Mouse (Mus musculus) forebrain, embryonic 13.5 days (tissue): ENCODE results near the gene Gphn. TPM values are rescaled to one million over a fixed set of nuclear protein-coding genes. Genes with fewer than 3 reads are reported as not detected.

Experiments used
- ATAC-seq: fragments of 200-750 bp; cut with Nextera tagmentation; 2 replicates; pipeline ENCODE4 v1.8.0; 2017
- H3K27ac ChIP-seq: fragments of 300-500 bp; sonication (generic); 2 replicates; pipeline ENCODE4 v1.5.1; 2015; ENCODE audit warnings: inconsistent platforms, mild to moderate bottlenecking, moderate library complexity
- H3K27me3 ChIP-seq: fragments of 300-500 bp; sonication (generic); 2 replicates; pipeline ENCODE4 v1.6.1; 2015; ENCODE audit warnings: mild to moderate bottlenecking, inconsistent platforms
- H3K36me3 ChIP-seq: fragments of 300-500 bp; sonication (generic); 2 replicates; pipeline ENCODE4 v1.6.1; 2015; ENCODE audit warnings: mild to moderate bottlenecking, inconsistent platforms; ENCODE audit not compliant: poor library complexity, severe bottlenecking
- H3K4me1 ChIP-seq: fragments of 300-500 bp; sonication (generic); 2 replicates; pipeline ENCODE4 v1.6.1; 2015; ENCODE audit warnings: inconsistent platforms
- H3K4me2 ChIP-seq: fragments of 300-500 bp; sonication (generic); 2 replicates; pipeline ENCODE4 v1.6.1; 2015; ENCODE audit warnings: inconsistent platforms, mild to moderate bottlenecking, moderate library complexity
- H3K4me3 ChIP-seq: fragments of 300-500 bp; sonication (generic); 2 replicates; pipeline ENCODE4 v1.5.1; 2015; ENCODE audit warnings: mild to moderate bottlenecking, inconsistent platforms
- H3K9ac ChIP-seq: fragments of 300-500 bp; sonication (generic); 2 replicates; pipeline ENCODE4 v1.6.1; 2015; ENCODE audit warnings: mild to moderate bottlenecking, inconsistent platforms
- H3K9me3 ChIP-seq: fragments of 300-500 bp; sonication (generic); replicated peaks from 2 replicates; pipeline ENCODE4 v1.6.1; 2016; ENCODE audit warnings: inconsistent platforms
- WGBS: fragments of 180-500 bp; shearing (Covaris S2); methylation state at CpG from one replicate; pipeline ENCODE4 v1.1.7; 2015; 5-methylcytosine and 5-hydroxymethylcytosine counted together
- polyA plus RNA-seq: library from polyadenylated mRNA; unstranded; fragments of >200 nt; fragmentation: Nextera tagmentation; extraction: Ambion mirVana; gene quantifications from 2 replicates; pipeline ENCODE4 v1.2.1, GENCODE M21; 2015

Gene Gphn
- 21.5 and 26.9 TPM in 2 replicates for polyA plus RNA-seq

DNA sequence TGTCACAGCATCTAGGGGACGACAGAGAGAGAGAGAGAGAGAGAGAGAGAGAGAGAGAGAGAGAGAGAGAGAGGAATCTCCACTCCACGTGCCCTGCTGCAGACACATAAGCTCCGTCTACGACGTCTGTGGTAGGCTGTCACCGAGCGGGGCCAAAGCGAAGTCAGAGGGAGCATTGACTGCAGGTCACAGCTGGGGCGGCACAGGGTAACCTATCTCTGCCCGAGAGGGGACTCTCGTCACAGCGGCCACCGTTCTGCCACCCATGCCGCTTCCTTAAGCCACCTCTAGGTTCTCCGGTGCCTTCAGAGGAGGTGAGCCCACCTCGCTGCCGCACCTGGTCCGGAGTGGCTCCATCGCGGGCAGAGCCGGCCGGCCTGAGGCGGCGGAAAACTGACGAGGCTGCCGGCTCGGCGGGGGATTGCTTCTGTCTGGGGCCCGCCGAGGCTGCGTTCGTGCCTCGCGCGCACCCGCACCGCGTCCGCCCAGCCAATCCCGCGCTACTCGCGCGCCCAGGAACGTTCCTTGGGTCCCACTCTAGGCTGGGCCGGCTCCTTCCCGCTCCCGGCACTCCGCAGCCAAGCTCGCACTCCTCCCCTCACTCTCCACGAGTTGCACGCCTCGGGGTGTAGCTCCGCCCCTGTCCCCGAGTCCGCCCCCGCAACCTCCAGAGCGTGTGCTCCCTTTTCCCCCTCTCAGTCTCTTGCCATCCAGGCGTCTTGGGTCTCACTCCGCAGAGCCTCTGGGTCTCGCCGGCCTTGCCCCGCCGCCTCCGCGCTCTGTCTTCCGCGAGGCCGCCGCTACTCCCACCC lies at the start of gene Gphn:
Gphn (plus strand) TSS at position 673 of the 812 bp plus-strand sequence.
- peak; percentile 98 for ATAC-seq
- H3K4me2 ChIP-seq: peak within 1 kb of the TSS; percentile 77
- peak within 1 kb of the TSS; percentile 97 for H3K4me3 ChIP-seq
- H3K9me3 ChIP-seq: no peaks in the 10 kb centered on the region
- under 1% methylated on average over 66 of the region's 70 CpGs for WGBS
- peaks cover 11% of the 10 kb centered on the region for H3K4me1 ChIP-seq
- H3K27ac ChIP-seq: peak within 1 kb of the TSS; percentile 98
- H3K36me3 ChIP-seq: no peaks in the 10 kb centered on the region
- no peaks in the 10 kb centered on the region for H3K27me3 ChIP-seq
- H3K9ac ChIP-seq: peak within 1 kb of the TSS; percentile 93

DNA sequence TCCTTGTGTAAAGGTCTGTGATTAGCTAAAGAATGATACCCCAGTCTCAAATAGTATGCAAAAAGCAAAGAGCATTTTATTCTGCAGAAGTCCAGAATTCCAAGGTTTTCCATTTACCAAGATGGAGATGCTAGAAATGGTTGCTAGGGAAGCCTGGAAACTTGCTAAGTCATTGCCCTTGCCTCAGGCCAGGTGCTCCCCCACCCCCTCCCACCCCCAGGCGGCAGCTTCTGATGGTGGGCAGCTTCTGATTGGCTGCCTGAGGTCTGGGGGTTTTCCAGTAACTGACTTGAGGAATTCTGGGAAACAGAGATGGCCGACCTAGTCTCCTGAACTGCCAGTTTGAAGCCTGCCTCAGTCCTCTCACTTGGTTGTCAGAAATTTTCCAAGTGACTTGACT lies 44.7 kb upstream of the Gphn start:
- no peak for ATAC-seq
- no peaks in the 10 kb centered on the region for H3K4me1 ChIP-seq
- WGBS: 65% methylated on average over 2 of the region's 2 CpGs
- H3K9me3 ChIP-seq: no peaks in the 10 kb centered on the region
- no peak overlapping the region for H3K9ac ChIP-seq
- H3K4me2 ChIP-seq: no peak overlapping the region
- H3K36me3 ChIP-seq: no peaks in the 10 kb centered on the region
- no peak overlapping the region for H3K27ac ChIP-seq
- no peak overlapping the region for H3K4me3 ChIP-seq
- no peaks in the 10 kb centered on the region for H3K27me3 ChIP-seq

DNA sequence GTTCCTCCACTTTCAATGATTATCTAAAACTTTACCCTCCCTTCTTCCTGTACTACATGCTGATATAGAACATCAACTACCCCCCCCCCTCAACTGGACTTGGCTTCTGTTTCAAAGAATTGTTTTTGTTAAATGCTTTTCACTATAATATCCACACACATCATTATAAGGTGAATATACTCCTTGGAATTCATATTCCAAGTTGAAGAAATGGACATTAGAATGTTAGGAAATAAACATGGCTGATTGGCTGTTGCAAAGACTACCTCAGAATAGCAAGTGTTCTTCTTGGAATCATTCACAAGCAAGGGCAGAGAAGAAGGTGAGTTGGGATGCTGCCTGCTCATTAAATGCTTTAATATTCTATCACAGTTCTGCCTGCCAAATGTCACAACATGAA lies 32.2 kb upstream of the Gphn start, which contains the start of gene Gm6657:
Gm6657 (plus strand) TSS at position 301 of the 400 bp plus-strand sequence.
- ATAC-seq: no peak
- H3K27me3 ChIP-seq: no peaks in the 10 kb centered on the region
- no peak within 1 kb of the TSS for H3K27ac ChIP-seq
- H3K4me3 ChIP-seq: no peak within 1 kb of the TSS
- no peak within 1 kb of the TSS for H3K9ac ChIP-seq
- no peaks in the 10 kb centered on the region for H3K4me1 ChIP-seq
- H3K4me2 ChIP-seq: no peak within 1 kb of the TSS
- no peaks in the 10 kb centered on the region for H3K36me3 ChIP-seq
- no peaks in the 10 kb centered on the region for H3K9me3 ChIP-seq

DNA sequence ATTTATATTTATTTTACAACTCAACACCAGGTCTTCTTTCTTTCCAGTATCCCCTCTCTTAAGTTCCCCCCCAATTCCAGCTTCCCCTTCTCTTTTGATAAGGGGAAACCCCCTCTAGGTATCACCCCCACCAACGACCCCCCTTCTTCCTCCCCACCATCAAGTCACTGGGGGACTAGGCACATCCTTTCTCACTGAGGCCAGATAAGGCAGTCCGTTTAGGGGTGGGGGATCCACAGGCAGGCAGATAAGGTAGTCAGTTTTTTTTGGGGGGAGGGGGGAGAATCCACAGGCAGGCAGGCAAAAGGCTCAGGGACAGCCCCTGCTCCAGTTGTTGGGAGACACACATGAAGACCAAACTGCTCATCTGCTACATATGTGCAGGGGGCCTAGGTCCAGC lies 30.8 kb upstream of the Gphn start:
- H3K9ac ChIP-seq: no peak overlapping the region
- no peaks in the 10 kb centered on the region for H3K4me1 ChIP-seq
- H3K27me3 ChIP-seq: no peaks in the 10 kb centered on the region
- 72% methylated on average over 2 of the region's 2 CpGs for WGBS
- H3K36me3 ChIP-seq: no peaks in the 10 kb centered on the region
- H3K4me3 ChIP-seq: no peak overlapping the region
- H3K4me2 ChIP-seq: no peak overlapping the region
- H3K27ac ChIP-seq: no peak overlapping the region
- ATAC-seq: no peak
- no peaks in the 10 kb centered on the region for H3K9me3 ChIP-seq

DNA sequence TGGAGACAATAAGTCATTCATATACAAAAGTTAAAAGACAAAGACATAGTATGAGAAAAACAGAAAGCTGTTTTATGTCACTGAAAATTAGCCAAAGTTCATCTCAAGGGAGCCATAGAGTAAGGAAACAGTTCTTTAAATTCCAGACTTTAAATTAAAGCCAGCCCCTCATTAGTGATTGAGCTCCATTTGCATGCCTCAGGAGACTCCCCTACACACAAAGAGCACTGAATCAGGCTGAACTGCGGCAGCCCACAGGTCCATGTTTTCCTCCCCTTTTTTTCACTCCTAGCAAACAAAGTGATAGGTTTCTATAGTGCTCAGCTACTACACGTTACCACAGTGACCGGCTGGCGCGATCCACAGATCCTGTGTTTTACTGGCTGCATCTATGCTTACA lies 22.5 kb upstream of the Gphn start:
- ATAC-seq: no peak
- Histone ChIP-seq H3K4me2 (no peak overlapping the region), H3K27ac (no peak overlapping the region), H3K4me1 (0 out of 2 replicates have a peak, but pooled peaks cover 9% of the 10 kb centered on the region), H3K4me3 (no peak overlapping the region), H3K9me3 (no peaks in the 10 kb centered on the region), H3K9ac (no peak overlapping the region), H3K36me3 (no peaks in the 10 kb centered on the region), H3K27me3 (no peaks in the 10 kb centered on the region)
- WGBS: 40% methylated on average over 5 of the region's 5 CpGs

DNA sequence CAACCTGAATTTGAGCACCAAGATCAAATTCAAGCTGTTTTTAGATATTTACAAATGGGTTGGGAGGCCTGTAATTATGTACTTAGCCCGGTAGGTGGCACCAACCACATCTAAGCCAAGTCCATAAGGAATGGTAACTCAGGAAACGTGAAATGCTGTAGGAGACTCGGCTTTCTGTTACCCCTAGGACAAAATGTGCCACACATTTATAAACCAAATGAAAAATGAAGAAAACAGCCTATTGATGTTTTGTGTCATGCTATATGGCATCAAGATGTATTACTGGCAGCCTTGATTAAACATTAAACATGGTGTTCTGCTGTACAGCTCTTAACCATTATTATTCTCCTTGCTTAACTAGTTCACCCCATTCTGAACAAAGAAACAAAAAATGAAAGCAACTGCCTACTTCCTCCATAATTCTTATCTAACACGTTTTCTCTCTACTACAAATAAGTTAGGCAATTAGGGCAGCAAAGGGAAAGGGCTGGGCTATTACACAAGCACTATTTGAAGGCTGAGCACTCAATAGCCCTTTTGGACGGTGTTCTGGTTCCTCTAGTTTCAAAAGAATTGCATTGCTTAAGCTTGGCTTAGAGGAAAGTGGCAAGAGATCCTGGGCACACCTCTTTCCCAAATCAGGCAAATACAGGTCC lies 20.1 kb upstream of the Gphn start:
- H3K27me3 ChIP-seq: no peaks in the 10 kb centered on the region
- WGBS: 5% methylated on average over 5 of the region's 5 CpGs
- no peak overlapping the region for H3K27ac ChIP-seq
- no peak overlapping the region for H3K4me3 ChIP-seq
- H3K36me3 ChIP-seq: no peaks in the 10 kb centered on the region
- 0 out of 2 replicates have a peak, but pooled peaks cover 9% of the 10 kb centered on the region for H3K4me1 ChIP-seq
- no peak overlapping the region; the same call in 1 of the 2 replicates for H3K4me2 ChIP-seq
- no peak overlapping the region for H3K9ac ChIP-seq
- ATAC-seq: peak; percentile 73
- no peaks in the 10 kb centered on the region for H3K9me3 ChIP-seq

DNA sequence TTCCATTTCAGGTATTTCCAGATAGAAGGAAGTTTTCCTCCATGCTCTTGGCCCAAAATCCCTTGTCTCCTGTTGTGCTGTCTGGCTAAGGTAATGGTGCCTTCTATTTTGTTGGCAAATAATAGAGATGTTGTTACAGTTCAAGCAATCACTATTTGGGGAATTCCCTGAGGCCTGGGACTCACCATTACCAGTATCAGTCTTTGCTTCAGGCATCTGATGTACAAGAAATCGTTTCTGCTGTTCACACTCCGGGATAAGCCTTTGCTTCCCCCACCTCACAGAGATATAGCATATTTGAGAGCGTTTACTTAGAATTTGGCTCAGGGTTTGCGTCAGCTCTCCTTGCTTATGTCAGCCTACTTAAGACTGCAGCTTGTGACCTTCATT lies 19.6 kb upstream of the Gphn start:
- ATAC-seq: no peak
- Histone ChIP-seq H3K4me1 (0 out of 2 replicates have a peak, but pooled peaks cover 9% of the 10 kb centered on the region), H3K27me3 (no peaks in the 10 kb centered on the region), H3K36me3 (no peaks in the 10 kb centered on the region), H3K9me3 (no peaks in the 10 kb centered on the region), H3K9ac (no peak overlapping the region), H3K27ac (no peak overlapping the region), H3K4me3 (no peak overlapping the region), H3K4me2 (no peak overlapping the region)
- 84% methylated on average over 4 of the region's 4 CpGs for WGBS

DNA sequence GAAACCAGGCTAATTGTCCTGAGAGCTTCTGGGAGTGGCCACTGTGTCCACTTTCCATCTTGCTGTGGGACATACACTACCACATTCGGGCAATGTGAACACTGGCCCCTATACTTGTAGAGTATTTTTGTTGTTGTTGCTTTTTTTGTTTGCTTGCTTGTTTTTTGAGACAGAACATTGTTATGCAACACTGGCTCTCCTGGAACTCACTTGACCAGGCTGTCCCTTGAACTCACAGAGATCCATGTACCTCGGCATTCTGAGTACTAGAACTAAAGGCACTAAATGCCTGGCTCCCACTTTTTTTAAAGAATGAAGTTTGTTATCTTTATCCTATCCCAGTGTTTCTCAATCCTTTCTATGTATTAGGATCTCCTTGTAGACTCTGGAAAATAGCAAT lies 16.3 kb upstream of the Gphn start:
- 0 out of 2 replicates have a peak, but pooled peaks cover 6% of the 10 kb centered on the region for H3K4me1 ChIP-seq
- H3K9me3 ChIP-seq: no peaks in the 10 kb centered on the region
- no peak overlapping the region for H3K4me3 ChIP-seq
- no peak overlapping the region for H3K4me2 ChIP-seq
- no peaks in the 10 kb centered on the region for H3K36me3 ChIP-seq
- H3K27ac ChIP-seq: no peak overlapping the region
- no peak overlapping the region for H3K9ac ChIP-seq
- ATAC-seq: no peak
- 91% methylated on average over 2 of the region's 2 CpGs for WGBS
- no peaks in the 10 kb centered on the region for H3K27me3 ChIP-seq

DNA sequence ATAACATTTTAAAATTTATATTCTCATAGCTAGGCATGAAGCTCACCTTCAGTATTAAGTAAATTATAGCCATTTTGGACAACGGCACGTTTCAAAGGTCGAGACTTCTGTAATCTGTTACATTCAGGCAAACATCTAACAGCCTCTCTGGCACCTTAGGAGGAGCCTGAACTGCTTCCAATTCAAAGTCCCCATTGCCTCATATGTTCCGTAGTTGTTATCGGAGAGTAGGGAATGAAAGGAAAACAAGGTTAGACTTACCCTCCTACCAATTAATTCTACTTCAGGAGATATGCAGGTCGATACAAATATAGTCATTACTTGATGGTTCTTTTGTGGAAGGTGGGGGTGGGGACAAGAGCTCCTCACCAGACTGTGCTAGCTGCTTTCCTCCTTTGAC lies 10.7 kb upstream of the Gphn start:
- Histone ChIP-seq H3K36me3 (no peaks in the 10 kb centered on the region), H3K4me2 (no peak overlapping the region), H3K9me3 (no peaks in the 10 kb centered on the region), H3K27ac (no peak overlapping the region), H3K27me3 (no peaks in the 10 kb centered on the region), H3K4me3 (no peak overlapping the region), H3K4me1 (no peaks in the 10 kb centered on the region), H3K9ac (no peak overlapping the region)
- ATAC-seq: no peak
- 81% methylated on average over 6 of the region's 6 CpGs for WGBS

DNA sequence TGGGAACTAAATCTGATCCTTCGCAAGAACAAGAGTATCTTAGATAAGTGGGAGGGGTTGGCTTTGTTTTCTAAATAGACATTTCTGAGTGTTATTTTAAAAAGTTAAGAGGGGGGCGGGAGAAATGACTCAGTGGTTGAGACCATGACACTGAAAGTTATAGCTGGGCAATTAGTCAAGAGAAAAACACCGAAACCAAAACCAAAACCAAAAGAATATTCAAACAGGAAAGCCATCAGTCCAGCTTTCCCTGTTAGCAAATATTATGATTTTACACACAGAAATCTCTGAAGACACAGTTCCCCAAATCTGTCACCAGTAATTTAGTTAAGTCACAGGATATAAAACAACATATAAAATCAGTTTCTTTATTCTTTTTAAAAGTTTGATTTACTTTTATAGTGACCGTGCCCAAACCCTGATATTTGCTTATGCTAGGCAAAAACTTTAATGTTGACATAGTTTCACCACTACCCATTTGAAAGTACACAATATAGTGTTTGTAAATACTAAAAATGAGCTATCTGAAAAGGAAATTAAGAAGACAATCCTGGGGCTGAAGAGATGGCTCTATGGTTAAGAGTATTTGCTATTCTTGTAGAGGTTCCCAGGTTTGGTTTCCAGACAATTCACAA lies 6.9 kb upstream of the Gphn start:
- Histone ChIP-seq H3K4me2 (no peak overlapping the region), H3K27ac (no peak overlapping the region), H3K9me3 (no peaks in the 10 kb centered on the region), H3K4me1 (no peaks in the 10 kb centered on the region), H3K9ac (no peak overlapping the region), H3K36me3 (no peaks in the 10 kb centered on the region), H3K27me3 (no peaks in the 10 kb centered on the region), H3K4me3 (no peak overlapping the region)
- WGBS: 84% methylated on average over 4 of the region's 4 CpGs
- ATAC-seq: no peak

DNA sequence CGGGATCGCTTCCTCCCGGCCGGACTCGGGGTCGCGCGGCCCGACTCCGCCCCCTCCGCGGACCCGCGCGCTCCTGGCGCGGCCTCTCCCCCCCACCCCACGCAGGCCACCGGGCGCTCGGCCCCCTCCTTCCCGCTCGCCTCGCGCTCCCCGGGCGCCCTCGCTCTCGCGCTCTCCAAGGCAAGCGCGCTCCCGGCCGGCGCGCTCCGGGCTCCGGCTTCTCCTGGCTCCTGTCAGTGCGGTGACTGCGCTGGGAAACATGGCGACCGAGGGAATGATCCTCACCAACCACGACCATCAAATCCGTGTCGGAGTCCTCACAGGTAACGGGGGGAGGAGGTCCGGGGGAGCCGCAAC lies 318 bp downstream of the Gphn start:
- H3K9ac ChIP-seq: peak overlapping the region; percentile 93
- peaks cover 11% of the 10 kb centered on the region for H3K4me1 ChIP-seq
- peak overlapping the region; percentile 98 for H3K27ac ChIP-seq
- peak overlapping the region; percentile 97 for H3K4me3 ChIP-seq
- no peaks in the 10 kb centered on the region for H3K9me3 ChIP-seq
- H3K4me2 ChIP-seq: peak overlapping the region; percentile 77
- H3K36me3 ChIP-seq: no peaks in the 10 kb centered on the region
- ATAC-seq: peak; percentile 90
- under 1% methylated on average over 46 of the region's 48 CpGs for WGBS
- H3K27me3 ChIP-seq: no peaks in the 10 kb centered on the region
